8 mouse cellular contexts compared by ENCODE assay signal in genomic region chr13:63641649-63642226, GRCm38 (mm10).
DNase-seq lines count a peak whose midpoint lies in the region; ATAC-seq and TF ChIP-seq lines count a peak whose summit lies in the region.

No protein-coding gene starts in this region.

- H3K36me3 ChIP-seq in intestine, embryonic 16.5 days (ENCODE audit: control insufficient read depth, insufficient read depth, low read length), result no peaks in the 10 kb centered on the region

- no peak overlapping the region for H3K4me2 ChIP-seq in intestine, embryonic 16.5 days (ENCODE audit: low read depth, low read length)

- no peak for DNase-seq in gastrocnemius, adult 2 months
- no peak for DNase-seq in gastrocnemius, postnatal 25 days
- peak; percentile 27 for DNase-seq in retina, postnatal 1 day
- no peak for DNase-seq in retina, embryonic 14.5 days (ENCODE audit: low spot score)
- DNase-seq in yolk sac, embryonic 10.5 days (ENCODE audit: low spot score), result peak; percentile 71
- no peak for DNase-seq in c-Kit-positive CD71-positive TER-119-positive erythroid progenitor cells, embryonic 14.5 days (ENCODE audit: low spot score)
- DNase-seq in adrenal gland, postnatal 4 days (ENCODE audit: low spot score in 2 of 2), result no peak

- peaks cover 14% of the 10 kb centered on the region for H3K4me1 ChIP-seq in intestine, embryonic 16.5 days (ENCODE audit: control insufficient read depth, insufficient read depth, low read length)

- intact Hi-C loops in gastrocnemius, adult 2 months (cut with DNase I), result loop anchor here (5.0 kb wide), 1 partner anchor 74 kb away; no protein-coding TSS in a partner anchor

- no peak for TF ChIP-seq CTCF in gastrocnemius, adult 2 months (IDR thresholded peaks at IDR 0.05)

- H3K27ac ChIP-seq in gastrocnemius, adult 2 months, result peak overlapping the region; percentile 86
- peak overlapping the region; percentile 64 for H3K27ac ChIP-seq in intestine, embryonic 16.5 days (ENCODE audit: low read length)

- no peaks in the 10 kb centered on the region for H3K9me3 ChIP-seq in intestine, embryonic 16.5 days (ENCODE audit: control insufficient read depth, low read length)

- 0 out of 2 replicates have a peak overlapping the region, but pooled peaks have one; percentile 1 for H3K9ac ChIP-seq in intestine, embryonic 16.5 days (ENCODE audit: low read depth, low read length)

- WGBS in intestine, embryonic 16.5 days, result 34% methylated on average over 12 of the region's 12 CpGs

- H3K27me3 ChIP-seq in intestine, embryonic 16.5 days (replicated peaks; ENCODE audit: control insufficient read depth, insufficient read depth, low read length), result no peaks in the 10 kb centered on the region

- no peak overlapping the region for H3K4me3 ChIP-seq in gastrocnemius, adult 2 months
- H3K4me3 ChIP-seq in intestine, embryonic 16.5 days (ENCODE audit: low read length), result no peak overlapping the region

- ATAC-seq in intestine, embryonic 16.5 days, result peak; percentile 81

Comparison
In these comparisons a context has a peak if more than half of its experiments do, and no peak if none do; other contexts are left out.
1. DNase-seq: peak in retina, postnatal 1 day (single experiment) and yolk sac, embryonic 10.5 days (single experiment); none in gastrocnemius, adult 2 months (single experiment), gastrocnemius, postnatal 25 days (single experiment), retina, embryonic 14.5 days (single experiment), c-Kit-positive CD71-positive TER-119-positive erythroid progenitor cells, embryonic 14.5 days (single experiment) and adrenal gland, postnatal 4 days (0 of 2).